Mouse (Mus musculus) CH12.LX (cell line): ENCODE measurements around the gene Brpf1. TPM values are rescaled to one million over a fixed set of nuclear protein-coding genes. Genes with fewer than 3 reads are reported as not detected.

Experiments used
- DNase-seq: peaks from one replicate; pipeline ENCODE4 v3.0.0-alpha.2; 2013; ENCODE audit errors: extremely low read depth
- H3K27ac ChIP-seq: 2 replicates; pipeline ENCODE4 v1.5.1; 2012; ENCODE audit warnings: low read depth, mild to moderate bottlenecking, control low read depth, moderate library complexity; ENCODE audit not compliant: insufficient read depth
- H3K27me3 ChIP-seq: replicated peaks from 2 replicates; pipeline ENCODE3; 2012; ENCODE audit warnings: inconsistent platforms
- H3K36me3 ChIP-seq, 2 experiments: replicated peaks in 1 of 2; 2 replicates each; pipeline versions ENCODE3 to v1.6.1; 2012; ENCODE audit warnings: inconsistent platforms in 1 of 2, low read length in 1 of 2, mild to moderate bottlenecking in 1 of 2, mixed read lengths in 1 of 2, moderate library complexity in 1 of 2; ENCODE audit not compliant: control insufficient read depth in 1 of 2, insufficient read depth in 1 of 2
- H3K4me1 ChIP-seq, 2 experiments: 2 replicates each; pipeline ENCODE4 v1.6.1; 2012; ENCODE audit warnings: inconsistent platforms in 1 of 2, moderate library complexity in 1 of 2; ENCODE audit not compliant: insufficient read depth in 2 of 2, control insufficient read depth in 1 of 2
- H3K4me2 ChIP-seq: 2 replicates; pipeline ENCODE4 v1.6.1; 2012; ENCODE audit warnings: low read depth, mild to moderate bottlenecking, control low read depth; ENCODE audit not compliant: poor library complexity, insufficient read depth, severe bottlenecking
- H3K4me3 ChIP-seq, 3 experiments: fragments of 150-350 bp in 1 of 3; sonication (generic) in 1 of 3; replicated peaks in 1 of 3; 2 replicates each; pipeline versions ENCODE3 to v1.5.1; 2011 to 2012; ENCODE audit warnings: low read depth in 2 of 3, low read length in 2 of 3, mild to moderate bottlenecking in 2 of 3, moderate library complexity in 2 of 3, control low read depth in 1 of 3, improper control_type of control experiment in 1 of 3, inconsistent platforms in 1 of 3, mixed read lengths in 1 of 3; ENCODE audit not compliant: poor library complexity in 1 of 3
- H3K79me2 ChIP-seq: replicated peaks from 2 replicates; pipeline ENCODE4 v1.6.1; 2012; ENCODE audit warnings: mild to moderate bottlenecking, moderate library complexity; ENCODE audit not compliant: control insufficient read depth, poor library complexity, insufficient read depth, severe bottlenecking; ENCODE audit errors: extremely low read depth
- H3K9ac ChIP-seq: 2 replicates; pipeline ENCODE4 v1.6.1; 2012; ENCODE audit warnings: low read depth, mild to moderate bottlenecking, control low read depth, moderate library complexity; ENCODE audit not compliant: insufficient read depth
- H3K9me3 ChIP-seq: replicated peaks from 2 replicates; pipeline ENCODE3; 2012; ENCODE audit warnings: low read length, inconsistent platforms, mixed read lengths
- CHD2 ChIP-seq: IDR thresholded peaks from 2 replicates; pipeline ENCODE4 v1.6.1; 2011; ENCODE audit warnings: low read length, improper control_type of control experiment
- CTCF ChIP-seq, 2 experiments: IDR thresholded peaks in 1 of 2; conservative IDR thresholded peaks in 1 of 2; 2 replicates each; pipeline ENCODE4 v1.5.1; 2011 to 2012; ENCODE audit warnings: low read depth in 2 of 2, low read length in 2 of 2, improper control_type of control experiment in 1 of 2, inconsistent platforms in 1 of 2, mild to moderate bottlenecking in 1 of 2, moderate library complexity in 1 of 2
- ELF1 ChIP-seq: IDR thresholded peaks from 2 replicates; pipeline ENCODE4 v1.6.1; 2014; ENCODE audit warnings: low read depth, mild to moderate bottlenecking, inconsistent platforms, low read length, improper control_type of control experiment
- EP300 ChIP-seq: IDR thresholded peaks from 2 replicates; pipeline ENCODE4 v1.6.1; 2011; ENCODE audit warnings: low read length, improper control_type of control experiment
- IRF4 ChIP-seq: IDR thresholded peaks from 2 replicates; pipeline ENCODE4 v1.6.1; 2014; ENCODE audit warnings: low read depth, mild to moderate bottlenecking, inconsistent platforms, low read length, improper control_type of control experiment
- JUND ChIP-seq: conservative IDR thresholded peaks from 2 replicates; pipeline ENCODE4 v1.6.1; 2011; ENCODE audit warnings: low read depth, low read length, improper control_type of control experiment
- KAT2A ChIP-seq: IDR thresholded peaks from 2 replicates; pipeline ENCODE4 v1.6.1; 2012; ENCODE audit warnings: low read length, improper control_type of control experiment, inconsistent platforms; ENCODE audit not compliant: insufficient replicate concordance
- MAFK ChIP-seq: IDR thresholded peaks from 2 replicates; pipeline ENCODE4 v1.6.1; 2011; ENCODE audit warnings: low read length, improper control_type of control experiment; ENCODE audit not compliant: insufficient replicate concordance
- MAZ ChIP-seq: IDR thresholded peaks from 2 replicates; pipeline ENCODE4 v1.6.1; 2012; ENCODE audit warnings: low read depth, mild to moderate bottlenecking, inconsistent platforms, low read length, improper control_type of control experiment, moderate library complexity
- MEF2A ChIP-seq: IDR thresholded peaks from 2 replicates; pipeline ENCODE4 v1.6.1; 2014; ENCODE audit warnings: low read depth, mild to moderate bottlenecking, inconsistent platforms, low read length, improper control_type of control experiment, borderline replicate concordance
- NELFE ChIP-seq: IDR thresholded peaks from 2 replicates; pipeline ENCODE4 v1.6.1; 2011; ENCODE audit warnings: low read depth, low read length, improper control_type of control experiment
- NRF1 ChIP-seq: IDR thresholded peaks from 2 replicates; pipeline ENCODE4 v1.6.1; 2014; ENCODE audit warnings: low read depth, mild to moderate bottlenecking, inconsistent platforms, low read length, improper control_type of control experiment, moderate library complexity
- PAX5 ChIP-seq: IDR thresholded peaks from 2 replicates; pipeline ENCODE4 v1.6.1; 2012; ENCODE audit warnings: low read length, inconsistent platforms, mixed read lengths
- POLR2A ChIP-seq: IDR thresholded peaks from 2 replicates; pipeline ENCODE4 v1.6.1; 2011; ENCODE audit warnings: low read depth, mild to moderate bottlenecking, improper control_type of control experiment, low read length
- POLR2AphosphoS2 ChIP-seq: IDR thresholded peaks from 2 replicates; pipeline ENCODE4 v1.6.1; 2011; ENCODE audit warnings: low read depth, low read length, improper control_type of control experiment
- RAD21 ChIP-seq: IDR thresholded peaks from 2 replicates; pipeline ENCODE4 v1.6.1; 2011; ENCODE audit warnings: low read depth, mild to moderate bottlenecking, low read length, improper control_type of control experiment, moderate library complexity
- SIN3A ChIP-seq: IDR thresholded peaks from 2 replicates; pipeline ENCODE4 v1.6.1; 2012; ENCODE audit warnings: low read length, improper control_type of control experiment, inconsistent platforms
- SMC3 ChIP-seq: IDR thresholded peaks from 2 replicates; pipeline ENCODE4 v1.6.1; 2011; ENCODE audit warnings: low read depth, low read length, improper control_type of control experiment
- TBP ChIP-seq: conservative IDR thresholded peaks from 2 replicates; pipeline ENCODE4 v1.6.1; 2011; ENCODE audit warnings: low read depth, low read length, improper control_type of control experiment
- TCF12 ChIP-seq: IDR thresholded peaks from 2 replicates; pipeline ENCODE4 v1.6.1; 2014; ENCODE audit warnings: low read depth, mild to moderate bottlenecking, inconsistent platforms, low read length, improper control_type of control experiment
- USF1 ChIP-seq: IDR thresholded peaks from 2 replicates; pipeline ENCODE4 v1.6.1; 2014; ENCODE audit warnings: low read depth, mild to moderate bottlenecking, inconsistent platforms, low read length, improper control_type of control experiment
- USF2 ChIP-seq: conservative IDR thresholded peaks from 2 replicates; pipeline ENCODE4 v1.6.1; 2011; ENCODE audit warnings: low read depth, low read length, improper control_type of control experiment
- ZC3H11A ChIP-seq: IDR thresholded peaks from 2 replicates; pipeline ENCODE4 v1.6.1; 2012; ENCODE audit warnings: low read depth, mild to moderate bottlenecking, inconsistent platforms, low read length, improper control_type of control experiment
- ZKSCAN1 ChIP-seq: IDR thresholded peaks from 2 replicates; pipeline ENCODE4 v1.6.1; 2012; ENCODE audit warnings: low read depth, inconsistent platforms, low read length, improper control_type of control experiment, borderline replicate concordance
- ZMIZ1 ChIP-seq: IDR thresholded peaks from 2 replicates; pipeline ENCODE4 v1.6.1; 2012; ENCODE audit warnings: low read depth, mild to moderate bottlenecking, inconsistent platforms, low read length, improper control_type of control experiment
- ZNF384 ChIP-seq: IDR thresholded peaks from 2 replicates; pipeline ENCODE4 v1.6.1; 2012; ENCODE audit warnings: low read depth, low read length, improper control_type of control experiment, inconsistent platforms
- dilution Hi-C: fragments of 300-500 bp; cut with MboI; formaldehyde crosslinking; loops from 2 replicates; pipeline ENCODE4 v1.14.3; 2020; ENCODE audit warnings: low sequenced_read_pairs; ENCODE audit not compliant: extremely low pct_unique_long_range_greater_than_20kb, extremely low pct_ligation_motif_present
- in situ Hi-C: fragments of 300-500 bp; cut with MboI; formaldehyde crosslinking; loops from 3 replicates; pipeline ENCODE4 v1.14.3; 2019; ENCODE audit warnings: low sequenced_read_pairs, low pct_ligation_motif_present, low pct_unique_long_range_greater_than_20kb, mixed read lengths
- polyA plus RNA-seq: library from polyadenylated mRNA; unstranded; fragments of >175 nt; gene quantifications from 2 replicates; pipeline ENCODE4 v1.2.1, GENCODE M21; 2012; ENCODE audit warnings: low read depth; ENCODE audit not compliant: insufficient read length
- total RNA-seq, 2 experiments: library from RNA; depleted of rRNA; stranded (reverse); fragments of 300-350 nt in 1 of 2; fragments of >200 nt in 1 of 2; gene quantifications; 2 replicates each; pipeline ENCODE4 v1.2.3; 2012 to 2014

Brpf1 gene
- total and polyA plus RNA-seq, 3 experiments = 13.7 to 28.1 (median 24.5) TPM

DNA sequence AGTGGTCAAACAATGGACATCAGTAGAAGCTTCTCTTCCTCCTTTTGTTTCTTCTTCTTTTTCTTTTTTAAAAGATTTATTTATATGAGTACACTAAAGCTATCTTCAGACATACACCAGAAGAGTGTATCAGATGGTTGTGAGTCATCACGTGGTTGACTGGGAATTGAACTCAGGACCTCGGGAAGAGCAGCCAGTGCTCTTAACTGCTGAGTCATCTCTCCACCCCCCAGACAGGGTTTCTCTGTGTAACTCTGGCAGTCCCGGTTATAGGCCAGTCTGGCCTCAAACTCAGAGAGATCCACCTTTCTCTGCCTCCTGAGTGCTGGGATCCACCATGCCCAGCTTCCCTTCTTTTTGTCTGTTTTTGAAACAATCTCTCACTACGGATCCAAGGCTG is 10.3 kb upstream of the Brpf1 start:
- Histone ChIP-seq H3K9me3 (no peaks in the 10 kb centered on the region), H3K27ac (no peak overlapping the region), H3K4me2 (no peak overlapping the region), H3K36me3 (peaks cover 0 to 7% of the 10 kb centered on the region in 2 experiments), H3K79me2 (no peaks in the 10 kb centered on the region), H3K27me3 (no peaks in the 10 kb centered on the region), H3K4me3 (no peak overlapping the region), H3K9ac (no peak overlapping the region), H3K4me1 (peaks cover 3 to 26% of the 10 kb centered on the region in 2 experiments; a peak in 3 of 4 replicates)
- dilution Hi-C loops = no loop called here
- in situ Hi-C loops = loop anchor here (5.0 kb wide), 1 partner anchor 34 kb away; no protein-coding TSS in a partner anchor
- no peak for DNase-seq
- no peak for TF ChIP-seq USF1
- TF ChIP-seq POLR2A = no peak
- TF ChIP-seq ELF1 = no peak
- no peak for TF ChIP-seq NRF1
- no peak for TF ChIP-seq CHD2
- peak; percentile 71 for TF ChIP-seq MAFK
- no peak for TF ChIP-seq RAD21
- no peak for TF ChIP-seq POLR2AphosphoS2

DNA sequence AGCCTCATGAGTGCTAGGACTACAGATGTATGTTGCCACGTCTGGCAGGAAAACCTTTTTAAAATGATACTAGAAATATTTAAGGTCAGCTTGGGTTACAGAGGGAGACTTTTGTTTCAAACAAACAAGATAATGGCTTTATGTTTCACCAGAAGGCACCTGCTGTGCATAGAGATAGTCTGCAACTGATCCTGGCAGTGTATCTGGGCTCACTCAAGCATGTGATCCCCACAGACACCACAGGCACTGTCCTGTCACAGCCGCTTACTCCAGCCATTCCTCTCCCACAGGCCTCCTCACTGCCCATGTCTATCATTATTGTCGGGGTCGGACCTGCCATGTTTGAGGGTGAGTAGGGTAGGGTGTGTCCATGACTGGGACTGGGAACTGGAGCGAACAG is 5.6 kb upstream of the Brpf1 start:
- dilution Hi-C loops (no loop called here), in situ Hi-C loops (loop anchor here (5.0 to 25.0 kb wide), 3 partner anchors 129 to 589 kb away; partner anchors contain the start of gene Thumpd3)

DNA sequence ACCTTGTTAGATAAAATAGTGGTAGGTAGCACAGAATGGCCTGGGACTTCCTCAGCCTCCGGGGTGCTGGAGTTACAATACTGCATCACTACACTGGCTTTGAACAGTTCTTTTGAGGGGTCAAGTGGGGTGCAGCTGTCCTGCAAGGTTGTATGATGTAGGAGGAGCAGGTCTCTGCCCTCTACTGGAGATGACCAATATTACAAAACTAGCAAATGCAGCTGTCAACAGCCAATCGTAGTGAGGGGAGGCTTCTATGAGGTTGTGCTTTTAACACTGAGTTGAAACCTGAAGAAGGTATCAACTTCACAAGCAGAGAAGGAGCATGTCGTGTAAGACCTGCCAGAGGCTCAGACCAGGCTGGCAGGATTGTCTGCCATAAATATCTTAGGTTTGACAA is 4.7 kb upstream of the Brpf1 start:
- H3K27ac ChIP-seq = no peak overlapping the region

More for the DNA sequence above, 5.6 kb upstream of the Brpf1 start:
- Histone ChIP-seq H3K36me3 (no peaks in the 10 kb centered on the region), H3K27me3 (no peaks in the 10 kb centered on the region), H3K79me2 (no peaks in the 10 kb centered on the region), H3K9me3 (no peaks in the 10 kb centered on the region), H3K9ac (no peak overlapping the region), H3K4me1 (peaks cover 0 to 31% of the 10 kb centered on the region in 2 experiments), H3K27ac (no peak overlapping the region), H3K4me2 (no peak overlapping the region), H3K4me3 (no peak overlapping the region)
- DNase-seq = no peak
- TF ChIP-seq TBP (no peak), ZKSCAN1 (no peak), USF2 (no peak), ZMIZ1 (no peak), ZC3H11A (no peak), NELFE (no peak), MEF2A (no peak), MAZ (no peak), ELF1 (no peak), EP300 (no peak), ZNF384 (no peak), USF1 (no peak), MAFK (no peak), SIN3A (no peak)

More for the DNA sequence above, 4.7 kb upstream of the Brpf1 start:
- Histone ChIP-seq H3K27me3 (no peaks in the 10 kb centered on the region), H3K79me2 (peaks cover 1% of the 10 kb centered on the region), H3K4me3 (no peak overlapping the region), H3K9ac (no peak overlapping the region), H3K36me3 (no peaks in the 10 kb centered on the region), H3K4me2 (no peak overlapping the region), H3K9me3 (no peaks in the 10 kb centered on the region), H3K4me1 (peaks cover 0 to 25% of the 10 kb centered on the region in 2 experiments)
- DNase-seq = peak; percentile 56
- peak; percentile 51 to 77; a peak in 3 of 4 replicates for TF ChIP-seq CTCF (conservative IDR thresholded peaks at IDR 0.05 in 1 of 2, IDR thresholded peaks at IDR 0.05 in 1 of 2; ENCODE audit: low read depth in 2 of 2, low read length in 2 of 2)
- no peak for TF ChIP-seq PAX5
- TF ChIP-seq RAD21 = peak; percentile 58
- no peak for TF ChIP-seq IRF4
- TF ChIP-seq SMC3 = peak; percentile 74
- no peak for TF ChIP-seq EP300
- TF ChIP-seq JUND = no peak
- no peak for TF ChIP-seq KAT2A
- no peak for TF ChIP-seq ZMIZ1
- TF ChIP-seq TCF12 = no peak
- dilution Hi-C loops (no loop called here), in situ Hi-C loops (loop anchor here (5.0 to 25.0 kb wide), 3 partner anchors 130 to 590 kb away; partner anchors contain the start of gene Thumpd3)
